Mouse (Mus musculus) liver, embryonic 12.5 days (tissue): ENCODE results near the gene Eif4e3. TPM values are rescaled to one million over a fixed set of nuclear protein-coding genes. Genes with fewer than 3 reads are reported as not detected.

Source experiments
- ATAC-seq: fragments of 200-750 bp; cut with Nextera tagmentation; 2 replicates; pipeline ENCODE4 v1.8.0; 2017; ENCODE audit warnings: moderate number of reproducible peaks, mild to moderate bottlenecking, moderate library complexity
- H3K27ac ChIP-seq: fragments of 300-500 bp; sonication (generic); 2 replicates; pipeline ENCODE4 v1.5.1; 2016; ENCODE audit warnings: mild to moderate bottlenecking
- H3K27me3 ChIP-seq: fragments of 300-500 bp; sonication (generic); replicated peaks from 2 replicates; pipeline ENCODE4 v1.6.1; 2016; ENCODE audit warnings: mild to moderate bottlenecking, moderate library complexity
- H3K36me3 ChIP-seq: fragments of 300-500 bp; sonication (generic); 2 replicates; pipeline ENCODE4 v1.6.1; 2016; ENCODE audit warnings: mild to moderate bottlenecking, moderate library complexity
- H3K4me1 ChIP-seq: fragments of 300-500 bp; sonication (generic); 2 replicates; pipeline ENCODE4 v1.6.1; 2016
- H3K4me2 ChIP-seq: fragments of 300-500 bp; sonication (generic); 2 replicates; pipeline ENCODE4 v1.6.1; 2016; ENCODE audit warnings: mild to moderate bottlenecking, moderate library complexity
- H3K4me3 ChIP-seq: fragments of 300-500 bp; sonication (generic); 2 replicates; pipeline ENCODE4 v1.5.1; 2016; ENCODE audit warnings: mild to moderate bottlenecking, moderate library complexity
- H3K9ac ChIP-seq: fragments of 300-500 bp; sonication (generic); 2 replicates; pipeline ENCODE4 v1.6.1; 2016; ENCODE audit warnings: mild to moderate bottlenecking, moderate library complexity
- H3K9me3 ChIP-seq: fragments of 300-500 bp; sonication (generic); replicated peaks from 2 replicates; pipeline ENCODE4 v1.6.1; 2016; ENCODE audit warnings: mild to moderate bottlenecking, moderate library complexity
- WGBS: fragments of 180-500 bp; shearing (Covaris S2); methylation state at CpG from one replicate; pipeline ENCODE4 v1.1.7; 2016; ENCODE audit not compliant: insufficient replicate concordance; 5-methylcytosine and 5-hydroxymethylcytosine counted together
- polyA plus RNA-seq: library from polyadenylated mRNA; unstranded; fragments of >200 nt; fragmentation: Nextera tagmentation; extraction: Ambion mirVana; gene quantifications from 2 replicates; pipeline ENCODE4 v1.2.1, GENCODE M21; 2016

Eif4e3 gene
- polyA plus RNA-seq, result 2.3 and 2.4 TPM in 2 replicates

DNA sequence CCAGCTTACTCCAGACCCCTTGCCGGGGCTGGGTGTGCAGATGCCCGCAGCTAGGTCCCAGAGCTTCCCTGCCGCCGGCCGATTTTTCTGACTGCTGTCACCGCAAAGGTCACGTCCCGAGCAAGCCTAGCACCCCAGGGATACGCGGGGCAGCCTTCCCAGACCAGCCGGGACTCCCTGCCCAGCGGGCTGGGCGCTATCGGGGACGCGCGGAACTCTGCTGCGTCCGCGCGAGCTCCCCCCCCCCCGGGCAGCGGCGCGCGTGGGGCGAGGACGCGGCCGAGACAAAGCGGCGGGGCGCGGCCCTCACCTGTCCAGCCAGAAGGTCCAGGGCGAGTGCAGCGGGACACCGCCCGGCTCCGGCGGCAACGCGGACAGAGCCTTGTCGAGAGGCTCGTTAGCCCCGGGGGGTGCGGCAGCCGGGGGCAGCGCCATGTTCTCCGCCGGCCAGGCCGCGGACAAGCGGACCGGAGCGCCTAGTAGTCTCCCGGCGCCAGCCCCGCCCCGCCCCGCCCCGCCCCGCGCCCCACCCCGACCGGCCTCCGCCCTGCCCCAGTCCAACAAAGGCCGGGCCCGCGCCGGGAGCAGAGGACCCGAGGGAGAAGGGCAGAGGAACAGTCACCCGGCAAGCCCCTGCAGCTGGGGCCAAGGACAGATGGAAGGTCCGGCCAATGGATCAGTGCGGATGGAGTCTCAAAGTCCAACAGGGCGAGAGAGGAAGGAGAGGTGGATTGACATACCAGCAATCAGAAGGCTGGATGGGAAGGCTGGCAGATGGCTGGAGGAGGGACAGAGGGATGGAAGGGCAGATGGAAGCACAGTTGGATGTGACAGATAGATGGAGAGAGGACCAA, at the start of gene Eif4e3, which contains the start of gene Gm20696:
TSS of gene Eif4e3 (minus strand) at position 454 of the 854 bp plus-strand sequence.
TSS of gene Gm20696 (minus strand) at position 480 of the 854 bp plus-strand sequence.
- H3K4me3 ChIP-seq, result peak within 1 kb of the TSS; percentile 63
- H3K4me2 ChIP-seq, result peak within 1 kb of the TSS; percentile 80
- H3K4me1 ChIP-seq, result peaks cover 19% of the 10 kb centered on the region; the same call in 1 of the 2 replicates
- WGBS, result 1% methylated on average over 74 of the region's 75 CpGs
- peak; percentile 53; the same call in 1 of the 2 replicates for ATAC-seq
- no peaks in the 10 kb centered on the region for H3K36me3 ChIP-seq
- H3K27ac ChIP-seq, result no peak within 1 kb of the TSS
- H3K9me3 ChIP-seq, result no peaks in the 10 kb centered on the region
- H3K27me3 ChIP-seq, result peaks cover 68% of the 10 kb centered on the region
- H3K9ac ChIP-seq, result peak within 1 kb of the TSS; percentile 57

DNA sequence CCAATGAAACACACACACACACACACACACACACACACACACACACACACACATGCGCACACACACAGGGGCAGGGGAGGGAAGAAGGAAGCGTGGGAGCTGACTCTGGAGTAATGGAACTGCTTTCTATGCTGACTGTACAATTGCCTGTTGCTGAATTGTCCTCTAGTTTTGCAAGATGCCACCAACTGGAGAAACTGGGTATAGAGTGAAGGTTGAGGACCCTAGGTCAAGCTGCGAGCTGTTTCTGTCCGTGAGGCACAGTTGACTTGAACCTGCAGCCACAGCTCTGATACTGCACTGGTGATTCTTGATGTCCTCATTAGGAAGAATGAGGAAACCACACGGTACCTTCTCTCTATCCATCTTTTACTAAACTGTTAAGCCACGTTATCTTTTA, 49.3 kb upstream of the Eif4e3 start:
- no peak overlapping the region for H3K9ac ChIP-seq
- no peak for ATAC-seq

DNA sequence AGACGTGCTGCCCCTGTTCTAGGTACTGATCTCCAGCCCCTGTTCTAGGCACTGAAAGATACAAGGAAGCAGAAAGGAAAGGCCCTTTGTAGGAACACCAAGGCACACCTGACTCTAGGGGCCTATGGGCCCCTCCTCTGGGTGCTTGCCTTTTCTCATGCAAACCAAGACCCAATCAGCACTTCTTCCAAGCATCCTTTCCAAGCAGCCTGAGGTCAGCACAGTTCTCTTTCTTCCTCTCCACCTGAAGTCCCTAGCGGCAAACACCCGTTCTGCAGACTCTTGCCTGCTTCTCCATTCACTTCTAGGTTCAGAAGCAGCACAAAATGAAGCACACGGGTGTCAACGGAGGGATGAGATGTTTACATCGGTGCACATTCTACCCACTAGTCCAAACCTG, 48.6 kb upstream of the Eif4e3 start:
- ATAC-seq, result no peak
- Histone ChIP-seq H3K9me3 (no peaks in the 10 kb centered on the region), H3K27ac (no peak overlapping the region), H3K9ac (no peak overlapping the region), H3K4me3 (no peak overlapping the region), H3K36me3 (no peaks in the 10 kb centered on the region), H3K4me2 (no peak overlapping the region), H3K27me3 (peaks cover 10% of the 10 kb centered on the region; the same call in 1 of the 2 replicates), H3K4me1 (no peaks in the 10 kb centered on the region)
- WGBS, result 44% methylated on average over 6 of the region's 6 CpGs

More for the DNA sequence above, 49.3 kb upstream of the Eif4e3 start:
- 44% methylated on average over 5 of the region's 6 CpGs for WGBS
- H3K27ac ChIP-seq, result no peak overlapping the region
- H3K36me3 ChIP-seq, result no peaks in the 10 kb centered on the region
- no peaks in the 10 kb centered on the region for H3K9me3 ChIP-seq
- H3K4me3 ChIP-seq, result no peak overlapping the region
- H3K4me1 ChIP-seq, result no peaks in the 10 kb centered on the region
- peaks cover 10% of the 10 kb centered on the region; the same call in 1 of the 2 replicates for H3K27me3 ChIP-seq
- no peak overlapping the region for H3K4me2 ChIP-seq

DNA sequence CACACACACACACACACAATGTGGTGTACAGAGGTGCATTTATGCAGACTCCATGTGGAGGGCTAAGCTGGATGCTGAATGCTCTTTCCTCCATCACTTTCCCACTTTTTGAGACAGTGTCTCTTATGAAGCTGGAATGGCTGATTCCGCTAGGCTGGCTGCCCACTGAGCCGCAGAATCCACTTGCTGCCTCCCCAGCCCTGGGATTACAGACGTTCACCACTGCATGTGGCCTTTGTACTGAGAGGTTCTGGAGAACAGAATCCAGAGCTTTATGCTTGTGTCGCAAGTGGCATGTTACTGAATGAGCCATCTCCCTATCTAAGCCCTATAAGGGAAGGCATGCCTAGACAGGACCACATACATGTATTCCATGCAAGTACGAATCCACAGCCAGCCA, 46.7 kb upstream of the Eif4e3 start:
- no peaks in the 10 kb centered on the region for H3K9me3 ChIP-seq
- no peak overlapping the region for H3K4me2 ChIP-seq
- no peak overlapping the region for H3K4me3 ChIP-seq
- H3K4me1 ChIP-seq, result no peaks in the 10 kb centered on the region
- no peak overlapping the region for H3K9ac ChIP-seq
- H3K36me3 ChIP-seq, result no peaks in the 10 kb centered on the region
- no peak overlapping the region for H3K27ac ChIP-seq
- WGBS, result 72% methylated on average over 5 of the region's 5 CpGs
- peaks cover 10% of the 10 kb centered on the region; the same call in 1 of the 2 replicates for H3K27me3 ChIP-seq
- no peak for ATAC-seq

DNA sequence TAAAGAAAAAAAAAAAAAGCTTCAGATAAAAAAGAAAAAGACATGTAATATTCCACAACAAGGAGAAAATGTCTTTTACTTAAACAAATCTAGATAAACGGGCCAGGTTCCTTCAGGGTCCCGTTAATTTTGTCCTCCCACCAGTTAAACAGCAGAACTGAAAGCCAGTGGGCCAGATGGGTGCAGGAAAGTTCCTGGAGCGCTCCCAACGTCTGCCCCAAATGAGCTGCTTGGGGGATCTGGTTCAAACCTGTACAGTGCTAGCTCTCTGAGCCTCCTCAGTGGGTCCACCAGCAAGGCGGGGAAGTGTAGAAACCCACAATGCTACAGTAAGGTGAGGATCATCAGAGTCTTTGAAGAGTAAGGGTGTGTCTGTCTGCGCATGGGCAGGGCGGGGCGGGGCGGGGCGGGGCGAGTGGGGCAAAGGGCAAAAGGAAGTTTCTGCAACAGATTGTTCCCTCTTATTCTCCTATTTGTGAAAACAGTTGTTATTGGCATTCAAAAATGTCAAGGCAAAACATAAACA, 45.1 kb upstream of the Eif4e3 start:
- no peak overlapping the region for H3K4me2 ChIP-seq
- no peaks in the 10 kb centered on the region for H3K9me3 ChIP-seq
- H3K4me3 ChIP-seq, result no peak overlapping the region
- ATAC-seq, result no peak
- H3K9ac ChIP-seq, result no peak overlapping the region
- peaks cover 14% of the 10 kb centered on the region; the same call in 1 of the 2 replicates for H3K27me3 ChIP-seq
- H3K27ac ChIP-seq, result no peak overlapping the region
- WGBS, result 52% methylated on average over 11 of the region's 11 CpGs
- no peaks in the 10 kb centered on the region for H3K36me3 ChIP-seq
- no peaks in the 10 kb centered on the region for H3K4me1 ChIP-seq

DNA sequence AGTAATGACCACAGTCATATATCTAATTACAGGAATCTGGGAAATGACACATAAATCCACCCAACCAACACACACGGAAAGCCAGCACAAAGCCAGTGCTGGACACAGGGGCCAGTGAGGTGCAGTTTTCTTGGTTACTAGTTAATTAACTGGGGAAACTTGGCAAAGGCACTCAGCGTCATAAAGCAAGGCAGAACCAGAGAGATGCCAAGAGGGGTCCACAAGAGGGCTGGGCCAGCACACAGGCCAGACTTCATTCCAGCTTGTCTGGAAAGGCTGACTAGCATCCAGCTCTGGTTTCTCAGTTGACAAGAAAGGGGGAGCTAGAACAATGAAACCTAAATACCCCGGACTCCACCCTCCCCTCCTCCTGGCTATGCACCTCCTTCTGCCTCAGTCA, 33.9 kb upstream of the Eif4e3 start:
- WGBS, result 54% methylated on average over 3 of the region's 3 CpGs
- Histone ChIP-seq H3K36me3 (no peaks in the 10 kb centered on the region), H3K27me3 (peaks cover 32% of the 10 kb centered on the region), H3K4me2 (no peak overlapping the region), H3K9ac (no peak overlapping the region), H3K4me3 (no peak overlapping the region), H3K4me1 (no peaks in the 10 kb centered on the region), H3K9me3 (no peaks in the 10 kb centered on the region), H3K27ac (no peak overlapping the region)
- no peak for ATAC-seq

DNA sequence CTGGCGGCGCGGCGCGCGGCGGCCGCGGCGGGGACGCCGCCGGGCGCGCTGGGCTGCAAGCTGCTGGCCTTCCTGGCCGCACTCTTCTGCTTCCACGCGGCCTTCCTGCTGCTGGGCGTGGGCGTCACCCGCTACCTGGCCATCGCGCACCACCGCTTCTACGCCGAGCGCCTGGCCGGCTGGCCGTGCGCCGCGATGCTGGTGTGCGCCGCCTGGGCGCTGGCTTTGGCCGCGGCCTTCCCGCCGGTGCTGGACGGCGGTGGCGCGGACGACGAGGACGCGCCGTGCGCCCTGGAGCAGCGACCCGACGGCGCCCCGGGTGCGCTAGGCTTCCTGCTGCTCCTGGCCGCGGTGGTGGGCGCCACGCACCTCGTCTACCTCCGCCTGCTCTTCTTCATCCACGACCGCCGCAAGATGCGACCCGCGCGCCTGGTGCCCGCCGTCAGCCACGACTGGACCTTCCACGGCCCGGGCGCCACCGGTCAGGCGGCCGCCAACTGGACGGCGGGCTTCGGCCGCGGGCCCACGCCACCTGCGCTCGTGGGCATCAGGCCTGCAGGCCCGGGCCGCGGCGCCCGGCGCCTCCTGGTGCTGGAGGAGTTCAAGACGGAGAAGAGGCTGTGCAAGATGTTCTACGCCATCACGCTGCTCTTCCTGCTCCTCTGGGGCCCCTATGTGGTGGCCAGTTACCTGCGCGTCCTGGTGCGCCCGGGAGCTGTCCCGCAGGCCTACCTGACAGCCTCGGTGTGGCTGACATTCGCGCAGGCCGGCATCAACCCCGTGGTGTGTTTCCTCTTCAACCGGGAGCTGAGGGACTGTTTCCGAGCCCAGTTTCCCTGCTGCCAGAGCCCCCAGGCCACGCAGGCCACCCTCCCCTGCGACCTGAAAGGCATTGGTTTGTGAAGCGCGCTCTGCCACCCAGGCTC, 26.6 kb upstream of the Eif4e3 start:
- ATAC-seq, result no peak

DNA sequence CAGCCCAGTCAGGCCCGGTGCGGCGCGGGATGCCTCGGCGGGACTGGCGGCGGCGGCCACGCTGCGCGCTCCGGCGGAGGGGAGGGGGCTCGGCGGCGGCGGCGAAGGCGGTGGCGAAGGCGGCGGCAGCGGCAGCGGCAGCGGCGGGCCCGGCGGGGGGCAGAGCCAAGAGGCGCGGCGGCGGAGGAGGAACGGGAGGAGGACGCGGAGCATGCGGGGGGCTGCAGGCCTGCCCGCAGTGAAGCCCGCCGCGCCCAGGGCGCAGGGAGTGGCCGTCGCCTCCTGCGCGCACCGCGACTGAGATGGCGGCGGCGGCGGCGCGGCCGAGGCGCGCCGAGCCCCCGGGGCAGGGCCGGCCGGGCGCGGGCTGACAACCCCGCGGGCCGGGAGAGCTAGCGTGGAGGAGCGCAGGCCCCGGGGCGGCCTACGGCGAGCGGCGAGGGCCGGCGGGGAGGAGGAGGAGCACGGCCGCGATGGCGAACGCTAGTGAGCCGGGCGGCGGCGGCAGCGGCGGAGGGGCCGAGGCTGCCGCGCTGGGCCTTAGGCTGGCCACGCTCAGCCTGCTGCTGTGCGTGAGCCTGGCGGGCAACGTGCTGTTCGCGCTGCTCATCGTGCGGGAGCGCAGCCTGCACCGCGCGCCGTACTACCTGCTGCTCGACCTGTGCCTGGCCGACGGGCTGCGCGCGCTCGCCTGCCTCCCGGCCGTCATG, 25.8 kb upstream of the Eif4e3 start, which contains the start of gene Gpr27:
TSS of gene Gpr27 (plus strand) at position 474 of the 710 bp plus-strand sequence.
- Histone ChIP-seq H3K9me3 (no peaks in the 10 kb centered on the region), H3K9ac (no peak within 1 kb of the TSS), H3K27ac (no peak within 1 kb of the TSS), H3K4me1 (0 out of 2 replicates have a peak, but pooled peaks cover 3% of the 10 kb centered on the region), H3K4me2 (peak within 1 kb of the TSS; percentile 70), H3K36me3 (no peaks in the 10 kb centered on the region), H3K27me3 (peaks cover 90% of the 10 kb centered on the region), H3K4me3 (peak within 1 kb of the TSS; percentile 55)
- no peak for ATAC-seq
- WGBS, result under 1% methylated on average over 87 of the region's 112 CpGs

More for the DNA sequence above, 26.6 kb upstream of the Eif4e3 start:
- 2% methylated on average over 109 of the region's 110 CpGs for whole genome bisulfite sequencing
- H3K27ac ChIP-seq, result no peak overlapping the region
- peak overlapping the region; percentile 55 for H3K4me3 ChIP-seq
- peaks cover 97% of the 10 kb centered on the region for H3K27me3 ChIP-seq
- H3K36me3 ChIP-seq, result no peaks in the 10 kb centered on the region
- H3K4me2 ChIP-seq, result peak overlapping the region; percentile 70
- H3K9ac ChIP-seq, result no peak overlapping the region
- H3K4me1 ChIP-seq, result 0 out of 2 replicates have a peak, but pooled peaks cover 3% of the 10 kb centered on the region
- no peaks in the 10 kb centered on the region for H3K9me3 ChIP-seq

DNA sequence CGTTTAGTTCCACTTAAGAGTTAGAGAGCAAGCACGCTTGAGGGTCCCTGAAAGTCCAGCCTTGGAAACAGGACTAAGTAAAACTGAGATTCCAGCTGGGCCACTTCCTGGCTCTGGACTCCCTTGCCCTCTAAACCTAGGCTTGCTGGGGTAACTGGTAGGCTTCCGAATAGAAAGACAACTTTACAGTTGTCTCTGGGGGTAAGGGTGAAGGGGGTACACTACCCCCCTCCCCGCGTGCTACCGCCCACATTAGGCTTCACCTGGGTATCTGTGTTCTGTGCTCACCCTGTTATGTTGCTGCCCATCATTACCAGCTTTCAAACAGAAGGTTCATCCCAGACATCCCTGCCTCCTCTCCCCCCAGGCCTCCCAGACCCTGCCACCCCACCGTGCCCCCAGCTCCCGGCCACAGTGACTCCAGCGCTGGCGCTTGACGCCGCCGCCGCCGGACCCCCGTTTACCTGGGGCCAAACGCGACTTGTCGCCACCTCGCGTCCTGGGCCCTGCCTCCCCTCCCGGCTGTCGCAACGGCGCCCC, 25.2 kb upstream of the Eif4e3 start:
- H3K27me3 ChIP-seq, result peaks cover 90% of the 10 kb centered on the region
- no peaks in the 10 kb centered on the region for H3K36me3 ChIP-seq
- no peak overlapping the region for H3K9ac ChIP-seq
- ATAC-seq, result no peak
- H3K9me3 ChIP-seq, result no peaks in the 10 kb centered on the region
- H3K27ac ChIP-seq, result no peak overlapping the region
- H3K4me3 ChIP-seq, result peak overlapping the region; percentile 55
- H3K4me2 ChIP-seq, result peak overlapping the region; percentile 70
- WGBS, result 8% methylated on average over 25 of the region's 25 CpGs
- H3K4me1 ChIP-seq, result 0 out of 2 replicates have a peak, but pooled peaks cover 3% of the 10 kb centered on the region

DNA sequence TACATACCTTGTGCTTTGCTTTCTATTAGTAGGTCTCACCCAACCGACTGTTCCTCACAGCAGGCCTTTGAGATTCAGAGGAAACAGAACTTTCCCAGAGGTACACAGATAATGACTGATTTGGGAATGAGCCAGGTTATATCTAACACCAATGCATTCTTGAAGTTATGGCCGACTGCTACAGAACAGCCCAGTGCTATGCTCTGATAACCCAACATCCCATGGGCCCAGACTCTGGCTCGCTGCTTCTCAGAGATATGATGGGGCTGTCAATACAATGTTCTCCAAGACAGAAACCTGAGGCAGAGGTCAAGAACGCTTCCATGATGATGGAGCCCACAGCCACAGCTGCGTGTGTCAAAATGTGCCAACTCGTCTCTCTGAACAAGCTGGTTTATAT, 21.9 kb upstream of the Eif4e3 start:
- no peak overlapping the region for H3K4me3 ChIP-seq
- H3K4me2 ChIP-seq, result no peak overlapping the region
- no peaks in the 10 kb centered on the region for H3K36me3 ChIP-seq
- ATAC-seq, result no peak
- peaks cover 58% of the 10 kb centered on the region for H3K27me3 ChIP-seq
- WGBS, result 62% methylated on average over 6 of the region's 6 CpGs
- 0 out of 2 replicates have a peak, but pooled peaks cover 3% of the 10 kb centered on the region for H3K4me1 ChIP-seq
- H3K27ac ChIP-seq, result no peak overlapping the region
- H3K9me3 ChIP-seq, result no peaks in the 10 kb centered on the region
- no peak overlapping the region for H3K9ac ChIP-seq

DNA sequence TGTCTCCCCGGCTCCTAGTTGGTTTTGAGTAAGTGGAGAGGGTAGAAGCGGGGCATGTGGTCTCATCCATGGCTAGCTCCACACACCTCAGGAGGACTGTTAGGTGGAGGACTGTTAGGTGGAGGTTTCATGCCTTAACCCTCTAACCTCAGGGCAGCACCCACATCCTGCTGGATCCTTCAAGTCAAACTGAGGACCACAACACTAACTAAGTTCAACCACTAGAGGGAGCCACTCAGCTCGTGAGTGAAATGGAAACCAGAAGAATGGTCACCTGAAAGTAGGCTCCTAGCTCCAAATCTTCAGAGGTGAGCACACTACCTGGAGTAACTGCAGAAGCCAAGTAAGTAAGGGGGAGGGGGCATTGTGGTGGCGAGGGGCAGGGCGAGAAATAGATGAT, 18.3 kb upstream of the Eif4e3 start:
- WGBS, result 42% methylated on average over 5 of the region's 5 CpGs

More for the DNA sequence above, 18.3 kb upstream of the Eif4e3 start:
- Histone ChIP-seq H3K4me1 (no peaks in the 10 kb centered on the region), H3K4me2 (no peak overlapping the region), H3K9ac (no peak overlapping the region), H3K9me3 (no peaks in the 10 kb centered on the region), H3K27ac (no peak overlapping the region), H3K36me3 (no peaks in the 10 kb centered on the region), H3K4me3 (no peak overlapping the region), H3K27me3 (peaks cover 21% of the 10 kb centered on the region)
- no peak for ATAC-seq
